Mouse (Mus musculus): Measurements from ENCODE around the gene Myh9. TPM values are rescaled to one million over a fixed set of nuclear protein-coding genes. Genes with fewer than 3 reads are reported as not detected.

The Myh9 gene
- polyA plus RNA-seq (2012; ENCODE audit: low replicate concordance): 168 and 184 TPM in 2 replicates

DNA sequence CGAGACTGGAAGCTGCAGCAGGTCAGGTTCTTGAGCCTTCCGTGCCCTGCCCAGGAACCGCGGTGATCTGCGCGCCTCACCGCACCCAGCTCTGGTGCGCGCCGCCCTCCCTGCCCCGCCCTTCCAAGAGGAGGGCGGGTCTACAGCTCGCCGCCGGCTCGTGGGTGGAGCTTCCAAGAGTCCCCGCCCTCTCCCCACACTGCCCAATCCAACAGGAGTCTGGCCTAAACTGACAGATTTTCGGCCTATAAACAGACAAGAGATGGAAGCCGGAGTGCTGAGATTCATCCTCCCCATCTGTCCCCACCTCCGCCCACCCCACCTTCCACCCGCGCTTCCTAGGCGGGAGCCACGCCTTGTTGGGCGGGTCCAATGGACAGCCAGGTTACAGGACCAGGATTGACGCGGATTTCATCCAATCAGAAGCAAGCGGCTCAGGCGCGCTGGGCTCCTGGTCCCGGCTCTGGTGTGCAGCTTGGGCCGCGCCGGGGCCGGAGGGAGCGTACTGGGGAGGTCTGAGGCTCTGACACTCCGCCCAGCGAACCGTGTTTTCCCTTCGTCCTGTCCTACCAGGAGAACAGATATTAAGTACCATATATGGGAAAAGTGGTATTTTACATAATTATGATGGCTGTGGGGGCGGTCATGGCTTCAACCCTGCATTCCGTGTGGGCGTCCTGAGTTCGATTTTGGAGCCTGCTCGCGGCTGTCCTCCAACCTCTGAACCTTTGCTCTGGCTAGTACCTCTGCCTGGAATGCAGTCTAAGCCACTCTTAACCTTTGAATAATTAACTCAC, at the start of gene Myh9:
Gene Myh9 (minus strand): TSS at position 129 of the 797 bp plus-strand sequence.

GRCm38 (mm10) chr15:77756848-77757247, 85.1 kb downstream of the Myh9 start, which contains the start of gene Apol8:
Apol8 (minus strand) TSS chr15:77757003.

DNA sequence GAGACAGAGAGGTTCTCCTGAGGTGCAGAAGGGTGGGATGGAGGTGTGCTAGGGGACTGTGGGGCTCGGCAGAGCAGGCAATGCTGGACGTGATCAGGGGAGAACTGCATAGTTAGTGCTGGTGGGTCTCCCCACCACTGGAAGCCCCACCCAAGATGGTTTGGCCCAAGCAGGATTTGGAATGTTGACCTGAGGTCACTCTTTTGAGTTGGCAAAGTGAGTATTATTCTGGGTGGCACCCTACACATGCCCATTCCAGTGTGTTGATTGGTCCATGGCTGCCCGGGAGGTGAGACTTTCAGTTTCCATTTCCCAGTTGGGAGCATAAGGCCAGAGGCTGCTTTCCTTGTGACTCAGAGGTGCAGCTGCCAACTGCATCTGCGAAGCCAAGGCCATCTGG, 113.2 kb downstream of the Myh9 start, which contains the start of gene Apol9b:
Gene Apol9b (plus strand): TSS at position 301 of the 400 bp plus-strand sequence.

Other genes starting within 250 kb of the Myh9 start
- 0.07 TPM in 1 of 2 replicates, not detected in the other for gene Apol10b, start 246.1 kb downstream of the Myh9 start, polyA plus RNA-seq (2012; ENCODE audit: low replicate concordance)
- not detected in 2 replicates for gene Gm36245, start 242.9 kb downstream of the Myh9 start, polyA plus RNA-seq (2012; ENCODE audit: low replicate concordance)
- gene Apol11b, start 198.9 kb downstream of the Myh9 start, polyA plus RNA-seq (2012; ENCODE audit: low replicate concordance): 2.8 and 4.6 TPM in 2 replicates
- gene Apol7e, start 143.3 kb downstream of the Myh9 start, polyA plus RNA-seq (2012; ENCODE audit: low replicate concordance): not detected in 2 replicates
- 0.60 and 0.71 TPM in 2 replicates for gene Apol9b, start 113.1 kb downstream of the Myh9 start, polyA plus RNA-seq (2012; ENCODE audit: low replicate concordance)
- 3.9 and 21.4 TPM in 2 replicates for gene Apol8, start 85.2 kb downstream of the Myh9 start, polyA plus RNA-seq (2012; ENCODE audit: low replicate concordance)
- 610 and 613 TPM in 2 replicates for gene Txn2, start 86.8 kb upstream of the Myh9 start, polyA plus RNA-seq (2012; ENCODE audit: low replicate concordance)
- gene Foxred2, start 114.5 kb upstream of the Myh9 start, polyA plus RNA-seq (2012; ENCODE audit: low replicate concordance): 0.30 and 1.1 TPM in 2 replicates
- 24.5 and 39.3 TPM in 2 replicates for gene Eif3d, start 128.6 kb upstream of the Myh9 start, polyA plus RNA-seq (2012; ENCODE audit: low replicate concordance)

Data from leukemia stem cell, adult 10-12 weeks (primary cell).